Mouse (Mus musculus) inflammation-experienced regulatory T-cells, adult 16 weeks (primary cell): ENCODE measurements around the gene Fcgr2b. TPM values are rescaled to one million over a fixed set of nuclear protein-coding genes. Genes with fewer than 3 reads are reported as not detected.

Experiments used
- polyA plus RNA-seq: library from polyadenylated mRNA; unstranded; fragments of 100-300 nt; shearing (Covaris generic); gene quantifications from one replicate; pipeline ENCODE4 v1.2.1, GENCODE M21; 2017

Fcgr2b gene
- 1.5 TPM for polyA plus RNA-seq

GRCm38 (mm10) chr1:170976447-170976846 lies at the start of gene Fcgr2b:
Gene Fcgr2b, minus strand, starts transcription at chr1:170976547.

DNA sequence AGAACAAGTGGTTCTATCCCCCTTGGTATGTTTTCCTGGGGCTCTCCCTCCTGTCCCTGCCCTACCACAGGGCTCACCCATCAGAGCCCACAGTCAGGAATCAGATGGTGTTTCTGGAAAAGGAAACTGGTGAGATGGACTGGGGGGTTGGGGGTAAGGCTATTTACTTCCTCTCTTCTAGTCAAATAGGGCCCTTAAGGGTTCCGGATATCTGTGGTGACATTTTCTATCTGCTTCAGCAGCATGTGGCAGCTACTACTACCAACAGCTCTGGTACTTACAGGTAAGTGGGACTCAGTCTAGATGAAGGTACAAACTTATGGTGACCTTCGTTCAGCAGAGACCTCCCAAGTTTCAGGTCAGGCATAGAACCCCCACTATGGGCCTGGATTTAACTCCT lies 42.4 kb upstream of the Fcgr2b start, which contains the start of gene Fcgr4:
TSS of gene Fcgr4 (plus strand) at position 184 of the 400 bp plus-strand sequence.

GRCm38 (mm10) chr1:170927378-170927777 lies 49.0 kb downstream of the Fcgr2b start, which contains the start of gene Fcrla:
Gene Fcrla, minus strand, starts transcription at chr1:170927583.

GRCm38 (mm10) chr1:170912891-170913615 lies 63.3 kb downstream of the Fcgr2b start, which contains the start of gene Fcrlb:
Gene Fcrlb, minus strand, starts transcription at chr1:170912941.

Other genes with a start within 250 kb of the Fcgr2b start
- 13.2 TPM for gene Atf6, start 108.8 kb downstream of the Fcgr2b start, polyA plus RNA-seq
- not detected for gene Gm26620, start 91.5 kb downstream of the Fcgr2b start, polyA plus RNA-seq
- gene Dusp12, start 91.0 kb downstream of the Fcgr2b start, polyA plus RNA-seq, result 39.9 TPM
- gene Fcrlb, start 63.6 kb downstream of the Fcgr2b start, polyA plus RNA-seq, result not detected
- 1.8 TPM for gene Fcrla, start 49.0 kb downstream of the Fcgr2b start, polyA plus RNA-seq
- gene Fcgr4, start 42.4 kb upstream of the Fcgr2b start, polyA plus RNA-seq, result 0.85 TPM
- 2.1 TPM for gene Fcgr3, start 88.4 kb upstream of the Fcgr2b start, polyA plus RNA-seq
- gene Cfap126, start 137.4 kb upstream of the Fcgr2b start, polyA plus RNA-seq, result 2.4 TPM
- 161 TPM for gene Sdhc, start 174.1 kb upstream of the Fcgr2b start, polyA plus RNA-seq
- not detected for gene Mpz, start 174.2 kb upstream of the Fcgr2b start, polyA plus RNA-seq
- not detected for gene Pcp4l1, start 219.7 kb upstream of the Fcgr2b start, polyA plus RNA-seq
- gene Nr1i3, start 237.4 kb upstream of the Fcgr2b start, polyA plus RNA-seq, result 0.15 TPM
- gene Tomm40l, start 246.0 kb upstream of the Fcgr2b start, polyA plus RNA-seq, result 40.9 TPM
- gene Apoa2, start 248.5 kb upstream of the Fcgr2b start, polyA plus RNA-seq, result 0.79 TPM